20 mouse cellular contexts compared by ENCODE assay signal in genomic region chr10:96550266-96550665, GRCm38 (mm10).
DNase-seq lines count a peak whose midpoint lies in the region; ATAC-seq and TF ChIP-seq lines count a peak whose summit lies in the region.
"Had no signal": no experiment of that assay in that cellular context is flagged by ENCODE, and none has a peak within 500 bp of the region (broad histone marks: within the 10 kb centered on the region; RNA-seq: fewer than 3 reads in every experiment).

No protein-coding gene starts in this region.

- TF ChIP-seq EP300 in liver, postnatal 0 days (IDR thresholded peaks at IDR 0.05; ENCODE audit: low read depth): no peak

- DNase-seq in heart, adult 11 months: peak; percentile 94
- no peak for DNase-seq in liver, postnatal 0 days
- DNase-seq in brain, adult 2 months (ENCODE audit: low read depth, low spot score): peak; percentile 66
- no peak for DNase-seq in adipocyte (ENCODE audit: low spot score)
- DNase-seq in adrenal gland, adult 18-20 months (ENCODE audit: low spot score in 2 of 2): no peak
- DNase-seq in ovary, postnatal 10 days (ENCODE audit: low spot score): no peak
- DNase-seq: adrenal gland, postnatal 25 days; cerebellum, adult 8-10 months; gastrocnemius, postnatal 14 days; right cerebral cortex, postnatal 4 days; thymus, adult 2 months had no signal

- H3K27ac ChIP-seq in heart, embryonic 12.5 days (ENCODE audit: poor library complexity, severe bottlenecking): no peak overlapping the region
- no peak overlapping the region for H3K27ac ChIP-seq in liver, postnatal 0 days (ENCODE audit: low read depth)
- H3K27ac ChIP-seq in liver, embryonic 12.5 days: no peak overlapping the region
- H3K27ac ChIP-seq: forebrain, embryonic 13.5 days; hindbrain, embryonic 13.5 days; limb, embryonic 13.5 days; liver, embryonic 15.5 days had no signal

- ATAC-seq in heart, embryonic 12.5 days (ENCODE audit: insufficient number of reproducible peaks, low FRiP score): no peak
- ATAC-seq in liver, postnatal 0 days: 0 out of 2 replicates have a peak, but pooled peaks have one; percentile 15
- no peak for ATAC-seq in liver, embryonic 12.5 days
- ATAC-seq: activated CD4-positive, CD25-positive, alpha-beta regulatory T cell, adult 4 months; forebrain, embryonic 13.5 days had no signal

- no peak overlapping the region for H3K4me2 ChIP-seq in heart, embryonic 12.5 days
- no peak overlapping the region for H3K4me2 ChIP-seq in liver, postnatal 0 days (ENCODE audit: low read depth, low read length)
- no peak overlapping the region for H3K4me2 ChIP-seq in liver, embryonic 12.5 days
- H3K4me2 ChIP-seq: forebrain, embryonic 13.5 days; hindbrain, embryonic 13.5 days; limb, embryonic 13.5 days; liver, embryonic 15.5 days; midbrain, embryonic 11.5 days had no signal

- H3K4me3 ChIP-seq in heart, embryonic 12.5 days: no peak overlapping the region
- no peak overlapping the region for H3K4me3 ChIP-seq in liver, postnatal 0 days (ENCODE audit: low read depth, low read length)
- no peak overlapping the region for H3K4me3 ChIP-seq in liver, embryonic 12.5 days
- H3K4me3 ChIP-seq: erythroblast, embryonic 14.5 days; forebrain, embryonic 13.5 days; hindbrain, embryonic 13.5 days; limb, embryonic 13.5 days; liver, embryonic 15.5 days had no signal

- 0 out of 2 replicates have a peak, but pooled peaks cover 5% of the 10 kb centered on the region for H3K4me1 ChIP-seq in heart, embryonic 12.5 days (replicated peaks)
- 0 out of 2 replicates have a peak, but pooled peaks cover 5% of the 10 kb centered on the region for H3K4me1 ChIP-seq in liver, postnatal 0 days (ENCODE audit: insufficient read depth)
- no peaks in the 10 kb centered on the region for H3K4me1 ChIP-seq in liver, embryonic 12.5 days
- H3K4me1 ChIP-seq: hindbrain, embryonic 13.5 days; liver, embryonic 15.5 days had no signal

- no peaks in the 10 kb centered on the region for H3K36me3 ChIP-seq in heart, embryonic 12.5 days
- H3K36me3 ChIP-seq in liver, postnatal 0 days (replicated peaks; ENCODE audit: insufficient read depth, low read length): no peaks in the 10 kb centered on the region
- H3K36me3 ChIP-seq in liver, embryonic 12.5 days: no peaks in the 10 kb centered on the region
- H3K36me3 ChIP-seq: hindbrain, embryonic 13.5 days; limb, embryonic 13.5 days; liver, embryonic 15.5 days had no signal

- no peak for TF ChIP-seq CTCF in liver, postnatal 0 days (IDR thresholded peaks at IDR 0.05; ENCODE audit: low read depth)

- no peaks in the 10 kb centered on the region for H3K27me3 ChIP-seq in heart, embryonic 12.5 days (replicated peaks)
- no peaks in the 10 kb centered on the region for H3K27me3 ChIP-seq in liver, postnatal 0 days (ENCODE audit: insufficient read depth, low read length)
- no peaks in the 10 kb centered on the region for H3K27me3 ChIP-seq in liver, embryonic 12.5 days (replicated peaks)
- H3K27me3 ChIP-seq: forebrain, embryonic 13.5 days; hindbrain, embryonic 13.5 days; limb, embryonic 13.5 days; liver, embryonic 15.5 days had no signal

- H3K9ac ChIP-seq in heart, embryonic 12.5 days: no peak overlapping the region
- H3K9ac ChIP-seq in liver, postnatal 0 days (replicated peaks): no peak overlapping the region
- no peak overlapping the region for H3K9ac ChIP-seq in liver, embryonic 12.5 days
- H3K9ac ChIP-seq: forebrain, embryonic 13.5 days; hindbrain, embryonic 13.5 days; limb, embryonic 13.5 days; liver, embryonic 15.5 days had no signal

- 72% methylated on average over 4 of the region's 4 CpGs for WGBS in heart, embryonic 12.5 days
- 69% methylated on average over 4 of the region's 4 CpGs for WGBS in liver, postnatal 0 days (ENCODE audit: insufficient replicate concordance)
- WGBS in liver, embryonic 12.5 days (ENCODE audit: insufficient replicate concordance): 51% methylated on average over 4 of the region's 4 CpGs

- no peaks in the 10 kb centered on the region for H3K9me3 ChIP-seq in heart, embryonic 12.5 days (replicated peaks)
- no peaks in the 10 kb centered on the region for H3K9me3 ChIP-seq in liver, postnatal 0 days (ENCODE audit: low read length)
- H3K9me3 ChIP-seq in liver, embryonic 12.5 days (replicated peaks): no peaks in the 10 kb centered on the region
- H3K9me3 ChIP-seq: forebrain, embryonic 13.5 days; hindbrain, embryonic 13.5 days; limb, embryonic 13.5 days; liver, embryonic 15.5 days had no signal

Comparison
In these comparisons a context has a peak if more than half of its experiments do, and no peak if none do; other contexts are left out.
1. DNase-seq: peak in heart, adult 11 months (single experiment) and brain, adult 2 months (single experiment); none in liver, postnatal 0 days (single experiment), adipocyte (single experiment), adrenal gland, adult 18-20 months (0 of 2) and ovary, postnatal 10 days (single experiment).